Mouse (Mus musculus) brain, embryonic 14.5 days (tissue): ENCODE results near the gene Ptpra. TPM values are rescaled to one million over a fixed set of nuclear protein-coding genes. Genes with fewer than 3 reads are reported as not detected.
"Not testable (repeated sequence)": the region's sequence is repeated elsewhere in the genome, so short reads cannot be mapped to it uniquely, and the experiment has no call there.

ENCODE experiments used
- DNase-seq: peaks from one replicate; pipeline ENCODE4 v3.0.0-alpha.2; 2011; ENCODE audit warnings: low read depth
- CTCF ChIP-seq: fragments of 200-500 bp; IDR thresholded peaks from 2 replicates; pipeline ENCODE4 v1.5.1; 2012; ENCODE audit warnings: inconsistent platforms, mild to moderate bottlenecking, moderate library complexity, borderline replicate concordance; ENCODE audit not compliant: insufficient read depth, insufficient read length; ENCODE audit errors: extremely low read depth
- POLR2A ChIP-seq: fragments of 200-500 bp; IDR thresholded peaks from 2 replicates; pipeline ENCODE4 v1.6.1; 2012; ENCODE audit warnings: mild to moderate bottlenecking, inconsistent platforms, borderline replicate concordance; ENCODE audit not compliant: poor library complexity, insufficient read depth, insufficient read length, severe bottlenecking; ENCODE audit errors: extremely low read depth
- polyA plus RNA-seq: library from polyadenylated mRNA; depleted of rRNA; stranded (reverse); fragments of >200 nt; gene quantifications from 2 replicates; pipeline ENCODE4 v1.2.3, GENCODE M21; 2012

Gene Ptpra
- polyA plus RNA-seq, 1 experiment: 127 TPM

- TF ChIP-seq CTCF: no peak
- TF ChIP-seq POLR2A: no peak
Observed at GRCm38 (mm10) chr2:130469366-130469765, 19.3 kb downstream of the Ptpra start.

GRCm38 (mm10) chr2:130469935-130470334 is 19.9 kb downstream of the Ptpra start:
- TF ChIP-seq CTCF (no peak), POLR2A (no peak)
- DNase-seq: no peak

More at GRCm38 (mm10) chr2:130469366-130469765, 19.3 kb downstream of the Ptpra start:
- peak; percentile 89 for DNase-seq

- no peak for TF ChIP-seq POLR2A
- TF ChIP-seq CTCF: no peak
- DNase-seq: no peak
Observed at GRCm38 (mm10) chr2:130472908-130473510, 22.9 kb downstream of the Ptpra start.

GRCm38 (mm10) chr2:130475764-130476163 is 25.7 kb downstream of the Ptpra start:
- TF ChIP-seq CTCF (no peak), POLR2A (no peak)
- no peak for DNase-seq

- peak; percentile 37 for DNase-seq
- TF ChIP-seq CTCF: no peak
- no peak for TF ChIP-seq POLR2A
Observed at GRCm38 (mm10) chr2:130476666-130477297, 26.7 kb downstream of the Ptpra start.

GRCm38 (mm10) chr2:130482177-130482576 is 32.1 kb downstream of the Ptpra start:
- DNase-seq: no peak
- TF ChIP-seq POLR2A: no peak
- no peak for TF ChIP-seq CTCF

GRCm38 (mm10) chr2:130482700-130483099 is 32.6 kb downstream of the Ptpra start:
- DNase-seq: peak; percentile 55
- TF ChIP-seq CTCF (no peak), POLR2A (no peak)

- DNase-seq: no peak
- no peak for TF ChIP-seq POLR2A
- TF ChIP-seq CTCF: no peak
Observed at GRCm38 (mm10) chr2:130484206-130484605, 34.1 kb downstream of the Ptpra start.

GRCm38 (mm10) chr2:130488002-130488401 is 37.9 kb downstream of the Ptpra start:
- no peak for DNase-seq
- no peak for TF ChIP-seq POLR2A
- no peak for TF ChIP-seq CTCF

GRCm38 (mm10) chr2:130488600-130488999 is 38.5 kb downstream of the Ptpra start:
- no peak for TF ChIP-seq CTCF
- no peak for DNase-seq

GRCm38 (mm10) chr2:130491162-130491561 is 41.1 kb downstream of the Ptpra start:
- TF ChIP-seq POLR2A (no peak), CTCF (no peak)
- peak; percentile 65 for DNase-seq

GRCm38 (mm10) chr2:130491587-130491986 is 41.5 kb downstream of the Ptpra start:
- DNase-seq: peak; percentile 95
- peak; percentile 21; the same call in 1 of the 2 replicates for TF ChIP-seq CTCF
- TF ChIP-seq POLR2A: no peak

- DNase-seq: not testable (repeated sequence)
Observed at GRCm38 (mm10) chr2:130495114-130495513, 45.0 kb downstream of the Ptpra start.
